Comparison of ENCODE assay signal across 9 mouse cellular contexts in genomic region chr11:87725964-87726562, GRCm38 (mm10). TPM values are rescaled to one million over a fixed set of nuclear protein-coding genes. Genes with fewer than 3 reads are reported as not detected.
DNase-seq lines count a peak whose midpoint lies in the region; ATAC-seq lines count a peak whose summit lies in the region.
"Had no signal": no experiment of that assay in that cellular context is flagged by ENCODE, and none has a peak within 500 bp of the region (broad histone marks: within the 10 kb centered on the region; RNA-seq: fewer than 3 reads in every experiment).

No protein-coding gene starts in this region.

- peak overlapping the region; percentile 51 for H3K4me2 ChIP-seq in heart, embryonic 12.5 days
- H3K4me2 ChIP-seq in hindbrain, embryonic 11.5 days (replicated peaks; ENCODE audit: low read depth, low read length) = no peak overlapping the region

- H3K36me3 ChIP-seq in heart, embryonic 12.5 days = no peaks in the 10 kb centered on the region
- no peaks in the 10 kb centered on the region for H3K36me3 ChIP-seq in hindbrain, embryonic 11.5 days (ENCODE audit: control insufficient read depth, insufficient read depth, low read length)

- DNase-seq in heart, postnatal 14 days = no peak
- DNase-seq in T-cell, adult 2 months (ENCODE audit: low spot score) = peak; percentile 21
- DNase-seq in hindbrain, embryonic 11.5 days (ENCODE audit: low spot score) = no peak
- no peak for DNase-seq in layer of hippocampus, adult 9-11 months
- DNase-seq in left cerebral cortex, adult 11 months (ENCODE audit: low spot score) = no peak
- no peak for DNase-seq in urinary bladder, postnatal 10 days (ENCODE audit: low spot score)

- ATAC-seq in heart, embryonic 12.5 days (ENCODE audit: insufficient number of reproducible peaks, low FRiP score) = peak; percentile 86
- ATAC-seq in hindbrain, embryonic 11.5 days (ENCODE audit: low FRiP score) = no peak
- peak; percentile 86 for ATAC-seq in megakaryocyte progenitor cell, adult 5-6 weeks (replicated peaks; ENCODE audit: poor library complexity)

- H3K9me3 ChIP-seq in heart, embryonic 12.5 days (replicated peaks) = no peaks in the 10 kb centered on the region
- no peaks in the 10 kb centered on the region for H3K9me3 ChIP-seq in hindbrain, embryonic 11.5 days (ENCODE audit: control insufficient read depth, low read length)

- 4% methylated on average over 6 of the region's 6 CpGs for WGBS in heart, embryonic 12.5 days
- 25% methylated on average over 6 of the region's 6 CpGs for WGBS in hindbrain, embryonic 11.5 days

- no peak overlapping the region for H3K4me3 ChIP-seq in heart, embryonic 12.5 days
- no peak overlapping the region for H3K4me3 ChIP-seq in hindbrain, embryonic 11.5 days (ENCODE audit: low read depth, low read length)

- H3K27ac ChIP-seq in heart, embryonic 12.5 days (ENCODE audit: poor library complexity, severe bottlenecking) = peak overlapping the region; percentile 89
- peak overlapping the region; percentile 67 for H3K27ac ChIP-seq in hindbrain, embryonic 11.5 days (ENCODE audit: low read depth, low read length)

- H3K27me3 ChIP-seq in heart, embryonic 12.5 days (replicated peaks) = no peaks in the 10 kb centered on the region
- H3K27me3 ChIP-seq in hindbrain, embryonic 11.5 days (ENCODE audit: control insufficient read depth, insufficient read depth, low read length) = no peaks in the 10 kb centered on the region
- H3K27me3 ChIP-seq: CH12.LX had no signal

- peak overlapping the region; percentile 60 for H3K9ac ChIP-seq in heart, embryonic 12.5 days
- H3K9ac ChIP-seq in hindbrain, embryonic 11.5 days (ENCODE audit: low read depth, low read length) = peak overlapping the region; percentile 31; the same call in 1 of the 2 replicates

- H3K4me1 ChIP-seq in heart, embryonic 12.5 days (replicated peaks) = peaks cover 36% of the 10 kb centered on the region
- peaks cover 3% of the 10 kb centered on the region; the same call in 1 of the 2 replicates for H3K4me1 ChIP-seq in hindbrain, embryonic 11.5 days (replicated peaks; ENCODE audit: control insufficient read depth, insufficient read depth, low read length)

- intact Hi-C loops in heart, postnatal 14 days (cut with DNase I) = no loop called here

RNA-seq across cellular contexts. Expression of gene Supt4a, which starts 11.3 kb away (rescaled TPM):
- polyA plus RNA-seq in heart, embryonic 12.5 days (2016; fragmentation: Nextera tagmentation; extraction: Ambion mirVana) = 99.6 and 101 TPM in 2 replicates
- 10 to 100 TPM; 47.8 to 51.1 TPM for total RNA-seq in heart, postnatal 14 days (2021)
- 162 and 169 TPM in 2 replicates for polyA plus RNA-seq in hindbrain, embryonic 11.5 days (2014; fragmentation: Nextera tagmentation; extraction: Ambion mirVana)
- total RNA-seq in megakaryocyte progenitor cell, adult 5-6 weeks (2015) = 147 and 161 TPM in 2 replicates
- 52.8 and 63.7 TPM in 2 replicates for total RNA-seq in megakaryocyte progenitor cell, adult 5-6 weeks (2017)

RNA-seq across cellular contexts. Expression of gene Tspoap1, which starts 34.3 kb away (rescaled TPM):
- 0.21 and 0.78 TPM in 2 replicates for polyA plus RNA-seq in heart, embryonic 12.5 days (2016; fragmentation: Nextera tagmentation; extraction: Ambion mirVana)
- total RNA-seq in heart, postnatal 14 days (2021) = under 1 TPM; 0.17 to 0.19 TPM
- polyA plus RNA-seq in hindbrain, embryonic 11.5 days (2014; fragmentation: Nextera tagmentation; extraction: Ambion mirVana) = 6.4 and 10.0 TPM in 2 replicates
- total RNA-seq in megakaryocyte progenitor cell, adult 5-6 weeks (2015) = 34.1 and 38.5 TPM in 2 replicates
- 47.0 and 66.4 TPM in 2 replicates for total RNA-seq in megakaryocyte progenitor cell, adult 5-6 weeks (2017)

Comparison
In these comparisons a context has a peak if more than half of its experiments do, and no peak if none do; other contexts are left out.
1. RNA of gene Tspoap1, which starts 34.3 kb away (total RNA-seq): 34.1 to 66.4 TPM in megakaryocyte progenitor cell, adult 5-6 weeks; 0.17 to 0.19 TPM in heart, postnatal 14 days; every median in the first group is over 10 times any median in the second.